10 mouse cellular contexts compared by ENCODE assay signal in the genomic region with DNA sequence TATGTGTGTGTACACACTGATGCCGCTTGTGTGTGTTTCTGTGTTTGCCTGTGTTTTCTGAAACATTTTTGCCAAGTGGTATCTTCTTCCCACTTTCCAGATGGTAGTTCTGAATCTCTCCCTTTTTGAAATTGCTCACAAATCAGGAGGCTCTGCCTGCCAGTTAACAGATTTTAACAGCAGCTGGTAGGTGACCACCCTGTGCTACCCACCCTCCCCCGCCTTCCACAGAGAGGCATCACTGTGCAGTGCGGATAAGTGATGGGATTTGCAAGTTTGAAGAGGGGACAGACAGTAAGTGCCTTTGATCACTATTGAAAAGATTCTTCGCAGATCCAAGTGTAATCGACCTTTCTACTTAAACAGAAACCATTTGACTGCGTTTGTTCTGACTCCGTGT.
A peak's percentile ranks its signal among the peaks of the same experiment; 100 is the strongest.
DNase-seq lines count a peak whose midpoint lies in the region.
"Had no signal": no experiment of that assay in that cellular context is flagged by ENCODE, and none has a peak within 500 bp of the region (broad histone marks: within the 10 kb centered on the region; RNA-seq: fewer than 3 reads in every experiment).

No protein-coding gene starts in this region.

- peak; percentile 6 for DNase-seq in embryo, embryonic 10 days (ENCODE audit: low spot score)
- no peak for DNase-seq in embryo, embryonic 9.5 days (ENCODE audit: extremely low spot score)
- DNase-seq in retina, postnatal 1 day, result peak; percentile 7
- DNase-seq in retina, embryonic 14.5 days (ENCODE audit: low spot score), result no peak
- peak; percentile 26 to 75 for DNase-seq in left cerebral cortex, postnatal 25 days (ENCODE audit: low spot score in 2 of 2)
- DNase-seq in telencephalon, adult 2 months (ENCODE audit: low read depth, low spot score), result peak; percentile 56
- no peak for DNase-seq in kidney, postnatal 10 days
- no peak for DNase-seq in limb, embryonic 10.5 days (ENCODE audit: low spot score)
- DNase-seq: heart, postnatal 4 days had no signal

- no peaks in the 10 kb centered on the region for H3K27me3 ChIP-seq in limb, embryonic 10.5 days (ENCODE audit: low read depth, poor library complexity, severe bottlenecking)
- H3K27me3 ChIP-seq: kidney, embryonic 15.5 days had no signal

- intact Hi-C loops in left cerebral cortex, postnatal 25 days (cut with DNase I), result loop anchor here (5.0 kb wide), 3 partner anchors 43 to 127 kb away; no protein-coding TSS in a partner anchor

- H3K36me3 ChIP-seq in limb, embryonic 10.5 days, result no peaks in the 10 kb centered on the region
- H3K36me3 ChIP-seq: kidney, embryonic 15.5 days had no signal

- H3K4me3 ChIP-seq in limb, embryonic 10.5 days, result no peak overlapping the region
- H3K4me3 ChIP-seq: kidney, embryonic 15.5 days had no signal

- H3K4me1 ChIP-seq in limb, embryonic 10.5 days, result no peaks in the 10 kb centered on the region
- H3K4me1 ChIP-seq: kidney, embryonic 15.5 days had no signal

- H3K27ac ChIP-seq in limb, embryonic 10.5 days, result no peak overlapping the region
- H3K27ac ChIP-seq: kidney, embryonic 15.5 days had no signal

- H3K9me3 ChIP-seq in limb, embryonic 10.5 days (replicated peaks), result no peaks in the 10 kb centered on the region
- H3K9me3 ChIP-seq: kidney, embryonic 15.5 days had no signal

- WGBS in limb, embryonic 10.5 days, result 73% methylated on average over 7 of the region's 7 CpGs

Comparison
In these comparisons a context has a peak if more than half of its experiments do, and no peak if none do; other contexts are left out.
1. DNase-seq: peak in embryo, embryonic 10 days (single experiment), retina, postnatal 1 day (single experiment), left cerebral cortex, postnatal 25 days (2 of 2) and telencephalon, adult 2 months (single experiment); none in embryo, embryonic 9.5 days (single experiment), retina, embryonic 14.5 days (single experiment), kidney, postnatal 10 days (single experiment) and limb, embryonic 10.5 days (single experiment).